ENCODE assay signal across 11 mouse cellular contexts in the genomic region with DNA sequence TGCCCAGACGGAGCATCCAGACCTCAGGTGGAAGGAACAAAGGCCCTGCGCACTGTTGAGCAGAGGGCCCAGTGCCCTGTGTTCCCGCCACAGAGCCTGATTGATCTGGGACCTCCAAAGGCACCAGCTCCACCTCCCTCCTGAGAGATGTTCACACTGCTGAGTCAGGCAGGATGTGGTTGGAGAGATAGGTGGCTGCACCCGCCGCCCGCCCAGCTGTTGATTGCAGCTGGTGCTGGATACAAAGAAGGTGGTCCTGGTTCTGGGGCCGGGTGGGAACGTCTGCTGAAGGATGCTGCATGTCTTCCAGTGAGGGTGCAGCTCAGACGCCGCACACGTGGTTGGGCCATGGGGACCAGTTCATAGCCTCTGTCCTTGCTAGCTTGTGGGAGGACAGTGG.
DNase-seq lines count a peak whose midpoint lies in the region; ATAC-seq lines count a peak whose summit lies in the region.
"Had no signal": no experiment of that assay in that cellular context is flagged by ENCODE, and none has a peak within 500 bp of the region (broad histone marks: within the 10 kb centered on the region; RNA-seq: fewer than 3 reads in every experiment).

No protein-coding gene starts in this region.

- no peaks in the 10 kb centered on the region for H3K27me3 ChIP-seq in hindbrain, embryonic 11.5 days (ENCODE audit: control insufficient read depth, insufficient read depth, low read length)
- H3K27me3 ChIP-seq: hindbrain, embryonic 15.5 days; stomach, embryonic 15.5 days had no signal

- no peak overlapping the region for H3K9ac ChIP-seq in hindbrain, embryonic 11.5 days (ENCODE audit: low read depth, low read length)
- H3K9ac ChIP-seq: hindbrain, embryonic 15.5 days; stomach, embryonic 15.5 days had no signal

- peaks cover 8% of the 10 kb centered on the region for H3K4me1 ChIP-seq in hindbrain, embryonic 11.5 days (replicated peaks; ENCODE audit: control insufficient read depth, insufficient read depth, low read length)

- H3K4me2 ChIP-seq in hindbrain, embryonic 11.5 days (replicated peaks; ENCODE audit: low read depth, low read length), result no peak overlapping the region
- H3K4me2 ChIP-seq: hindbrain, embryonic 15.5 days; stomach, embryonic 15.5 days had no signal

- no peak overlapping the region for H3K4me3 ChIP-seq in hindbrain, embryonic 11.5 days (ENCODE audit: low read depth, low read length)
- H3K4me3 ChIP-seq: hindbrain, embryonic 15.5 days; stomach, embryonic 15.5 days had no signal

- WGBS in hindbrain, embryonic 11.5 days, result 84% methylated on average over 11 of the region's 11 CpGs

- DNase-seq in spleen, postnatal 36 days (ENCODE audit: low spot score in 2 of 2), result peak; percentile 56 to 58
- no peak for DNase-seq in spleen, adult 12 weeks (ENCODE audit: low spot score)
- DNase-seq in thymus, postnatal 4 days, result peak; percentile 89
- no peak for DNase-seq in urinary bladder, postnatal 25 days (ENCODE audit: low spot score)
- DNase-seq in kidney, postnatal 4 days, result no peak
- no peak for DNase-seq in hindbrain, embryonic 11.5 days (ENCODE audit: low spot score)
- DNase-seq: lung, postnatal 14 days had no signal

- H3K27ac ChIP-seq in hindbrain, embryonic 11.5 days (ENCODE audit: low read depth, low read length), result no peak overlapping the region
- H3K27ac ChIP-seq: hindbrain, embryonic 15.5 days; stomach, embryonic 15.5 days had no signal

- peak; percentile 92 for ATAC-seq in activated CD4-positive, CD25-positive, alpha-beta regulatory T cell, adult 4 months
- ATAC-seq in megakaryocyte-erythroid progenitor cell, adult 5-6 weeks (replicated peaks; ENCODE audit: low FRiP score, low TSS enrichment, poor library complexity, severe bottlenecking), result peak; percentile 66
- no peak for ATAC-seq in hindbrain, embryonic 11.5 days (ENCODE audit: low FRiP score)

- 0 out of 2 replicates have a peak, but pooled peaks cover 7% of the 10 kb centered on the region for H3K36me3 ChIP-seq in hindbrain, embryonic 11.5 days (ENCODE audit: control insufficient read depth, insufficient read depth, low read length)
- H3K36me3 ChIP-seq: hindbrain, embryonic 15.5 days had no signal

- no peaks in the 10 kb centered on the region for H3K9me3 ChIP-seq in hindbrain, embryonic 11.5 days (ENCODE audit: control insufficient read depth, low read length)
- H3K9me3 ChIP-seq: hindbrain, embryonic 15.5 days; stomach, embryonic 15.5 days had no signal

Comparison
In these comparisons a context has a peak if more than half of its experiments do, and no peak if none do; other contexts are left out.
1. DNase-seq: peak in spleen, postnatal 36 days (2 of 2) and thymus, postnatal 4 days (single experiment); none in spleen, adult 12 weeks (single experiment), urinary bladder, postnatal 25 days (single experiment), kidney, postnatal 4 days (0 of 2) and hindbrain, embryonic 11.5 days (single experiment).